Comparison of ENCODE assay signal across 8 mouse cellular contexts in genomic region chr17:56831111-56831816, GRCm38 (mm10). TPM values are rescaled to one million over a fixed set of nuclear protein-coding genes. Genes with fewer than 3 reads are reported as not detected.
DNase-seq lines count a peak whose midpoint lies in the region; ATAC-seq and TF ChIP-seq lines count a peak whose summit lies in the region.

No protein-coding gene starts in this region.

- no peaks in the 10 kb centered on the region for H3K36me3 ChIP-seq in embryonic facial prominence, embryonic 14.5 days (ENCODE audit: control insufficient read depth, insufficient read depth, low read length)
- no peaks in the 10 kb centered on the region for H3K36me3 ChIP-seq in limb, embryonic 14.5 days (ENCODE audit: control insufficient read depth, insufficient read depth, low read length)
- H3K36me3 ChIP-seq in midbrain, postnatal 0 days (ENCODE audit: insufficient read depth, low read length) = no peaks in the 10 kb centered on the region

- ATAC-seq in embryonic facial prominence, embryonic 14.5 days (ENCODE audit: low read depth) = peak; percentile 98
- peak; percentile 98 for ATAC-seq in limb, embryonic 14.5 days (ENCODE audit: low FRiP score, low read depth)
- peak; percentile 99 for ATAC-seq in midbrain, postnatal 0 days (ENCODE audit: low FRiP score)

- no peak for TF ChIP-seq POLR2A in limb, embryonic 14.5 days (IDR thresholded peaks at IDR 0.05; ENCODE audit: borderline replicate concordance, extremely low read depth, insufficient read depth, insufficient read length)

- WGBS in embryonic facial prominence, embryonic 14.5 days = under 1% methylated on average over 27 of the region's 42 CpGs
- WGBS in limb, embryonic 14.5 days = 1% methylated on average over 37 of the region's 42 CpGs
- WGBS in midbrain, postnatal 0 days = 0% methylated on average over 39 of the region's 42 CpGs

- DNase-seq in 3T3-L1 (ENCODE audit: low read depth, low spot score) = peak; percentile 96
- peak; percentile 95 to 98 for DNase-seq in adrenal gland, postnatal 4 days (ENCODE audit: low spot score in 2 of 2)
- peak; percentile 99 for DNase-seq in embryonic facial prominence, embryonic 14.5 days (ENCODE audit: low spot score)
- peak; percentile 97 for DNase-seq in heart, adult 8-10 months (ENCODE audit: low spot score)
- DNase-seq in kidney, adult 9 months = peak; percentile 99
- peak; percentile 98 for DNase-seq in limb, embryonic 14.5 days (ENCODE audit: low spot score)
- peak; percentile 99 for DNase-seq in midbrain, postnatal 0 days (ENCODE audit: low spot score)
- DNase-seq in spleen, postnatal 14 days (ENCODE audit: low spot score in 2 of 2) = peak; percentile 98

- H3K4me2 ChIP-seq in embryonic facial prominence, embryonic 14.5 days (ENCODE audit: low read depth, low read length) = peak overlapping the region; percentile 89
- peak overlapping the region; percentile 91 for H3K4me2 ChIP-seq in limb, embryonic 14.5 days (replicated peaks; ENCODE audit: low read depth, low read length, severe bottlenecking)
- H3K4me2 ChIP-seq in midbrain, postnatal 0 days (ENCODE audit: low read depth, low read length, poor library complexity, severe bottlenecking) = peak overlapping the region; percentile 93

- 0 out of 2 replicates have a peak, but pooled peaks cover 3% of the 10 kb centered on the region for H3K4me1 ChIP-seq in embryonic facial prominence, embryonic 14.5 days (ENCODE audit: control insufficient read depth, insufficient read depth, low read length)
- H3K4me1 ChIP-seq in limb, embryonic 14.5 days (ENCODE audit: control insufficient read depth, insufficient read depth, low read length) = peaks cover 5% of the 10 kb centered on the region; the same call in 1 of the 2 replicates
- H3K4me1 ChIP-seq in midbrain, postnatal 0 days (ENCODE audit: insufficient read depth, low read length) = peaks cover 6% of the 10 kb centered on the region; the same call in 1 of the 2 replicates

- H3K27me3 ChIP-seq in embryonic facial prominence, embryonic 14.5 days (replicated peaks; ENCODE audit: control insufficient read depth, insufficient read depth, low read length) = peaks cover 19% of the 10 kb centered on the region
- H3K27me3 ChIP-seq in limb, embryonic 14.5 days (ENCODE audit: control insufficient read depth, insufficient read depth, low read length) = peaks cover 13% of the 10 kb centered on the region; the same call in 1 of the 2 replicates
- H3K27me3 ChIP-seq in midbrain, postnatal 0 days (ENCODE audit: insufficient read depth, low read length) = peaks cover 12% of the 10 kb centered on the region; the same call in 1 of the 2 replicates

- H3K9ac ChIP-seq in embryonic facial prominence, embryonic 14.5 days (ENCODE audit: low read depth, low read length) = peak overlapping the region; percentile 41; the same call in 1 of the 2 replicates
- H3K9ac ChIP-seq in limb, embryonic 14.5 days (ENCODE audit: low read depth, low read length, severe bottlenecking) = peak overlapping the region; percentile 31
- H3K9ac ChIP-seq in midbrain, postnatal 0 days (replicated peaks; ENCODE audit: low read length, poor library complexity, severe bottlenecking) = no peak overlapping the region

- no peaks in the 10 kb centered on the region for H3K9me3 ChIP-seq in embryonic facial prominence, embryonic 14.5 days (ENCODE audit: control insufficient read depth, low read length)
- no peaks in the 10 kb centered on the region for H3K9me3 ChIP-seq in limb, embryonic 14.5 days (ENCODE audit: control insufficient read depth, low read length)
- no peaks in the 10 kb centered on the region for H3K9me3 ChIP-seq in midbrain, postnatal 0 days (ENCODE audit: low read length)

- H3K27ac ChIP-seq in embryonic facial prominence, embryonic 14.5 days (replicated peaks; ENCODE audit: low read depth, low read length) = no peak overlapping the region
- no peak overlapping the region for H3K27ac ChIP-seq in limb, embryonic 14.5 days (replicated peaks; ENCODE audit: low read depth, low read length)
- no peak overlapping the region for H3K27ac ChIP-seq in midbrain, postnatal 0 days (ENCODE audit: low read depth, low read length)

- H3K4me3 ChIP-seq in embryonic facial prominence, embryonic 14.5 days (ENCODE audit: low read depth, low read length) = peak overlapping the region; percentile 66
- peak overlapping the region; percentile 61 for H3K4me3 ChIP-seq in limb, embryonic 14.5 days (replicated peaks; ENCODE audit: low read length)
- H3K4me3 ChIP-seq in midbrain, postnatal 0 days (ENCODE audit: low read depth, low read length) = peak overlapping the region; percentile 57

- TF ChIP-seq CTCF in midbrain, postnatal 0 days (IDR thresholded peaks at IDR 0.05) = peak; percentile 73

RNA-seq across cellular contexts. Expression of gene Rfx2, which starts 0.5 kb away (rescaled TPM):
- 1 to 10 TPM; 7.4 to 7.6 TPM for total RNA-seq in adrenal gland, postnatal 4 days (2021)
- 3.5 and 5.3 TPM in 2 replicates for polyA plus RNA-seq in embryonic facial prominence, embryonic 14.5 days (2014; fragmentation: Nextera tagmentation; extraction: Ambion mirVana)
- 1 to 10 TPM; 1.6 to 3.5 (median 2.7) TPM for total RNA-seq in heart, adult 8-10 months (2022)
- 8.2 and 12.1 TPM in 2 replicates for polyA plus RNA-seq in limb, embryonic 14.5 days (2012; rRNA removed)
- polyA plus RNA-seq in limb, embryonic 14.5 days (2014; fragmentation: Nextera tagmentation; extraction: Ambion mirVana) = 4.2 and 4.5 TPM in 2 replicates
- 5.1 and 5.7 TPM in 2 replicates for total RNA-seq in midbrain, postnatal 0 days (2014; rRNA removed)
- 2.3 and 3.0 TPM in 2 replicates for polyA plus RNA-seq in midbrain, postnatal 0 days (2015; fragmentation: Nextera tagmentation; extraction: Ambion mirVana)

RNA-seq across cellular contexts. Expression of gene Acsbg2, which starts 43.0 kb away (rescaled TPM):
- total RNA-seq in adrenal gland, postnatal 4 days (2021) = under 1 TPM in 1 of 2 experiments, not detected in 1; 0.25 TPM
- not detected in 2 replicates for polyA plus RNA-seq in embryonic facial prominence, embryonic 14.5 days (2014; fragmentation: Nextera tagmentation; extraction: Ambion mirVana)
- total RNA-seq in heart, adult 8-10 months (2022) = not detected
- polyA plus RNA-seq in limb, embryonic 14.5 days (2012; rRNA removed) = 0.03 TPM in 1 of 2 replicates, not detected in the other
- not detected in 2 replicates for polyA plus RNA-seq in limb, embryonic 14.5 days (2014; fragmentation: Nextera tagmentation; extraction: Ambion mirVana)
- 0.11 TPM in 1 of 2 replicates, not detected in the other for total RNA-seq in midbrain, postnatal 0 days (2014; rRNA removed)
- not detected in 2 replicates for polyA plus RNA-seq in midbrain, postnatal 0 days (2015; fragmentation: Nextera tagmentation; extraction: Ambion mirVana)

RNA-seq across cellular contexts. Expression of gene 1700061G19Rik, which starts 44.0 kb away (rescaled TPM):
- total RNA-seq in adrenal gland, postnatal 4 days (2021) = 1 to 10 TPM; 1.1 to 2.7 TPM
- polyA plus RNA-seq in embryonic facial prominence, embryonic 14.5 days (2014; fragmentation: Nextera tagmentation; extraction: Ambion mirVana) = 0.14 and 0.26 TPM in 2 replicates
- total RNA-seq in heart, adult 8-10 months (2022) = not detected
- polyA plus RNA-seq in limb, embryonic 14.5 days (2012; rRNA removed) = 0.03 and 0.08 TPM in 2 replicates
- polyA plus RNA-seq in limb, embryonic 14.5 days (2014; fragmentation: Nextera tagmentation; extraction: Ambion mirVana) = 0.26 TPM in 2 replicates
- not detected in 2 replicates for total RNA-seq in midbrain, postnatal 0 days (2014; rRNA removed)
- polyA plus RNA-seq in midbrain, postnatal 0 days (2015; fragmentation: Nextera tagmentation; extraction: Ambion mirVana) = 0.45 and 0.72 TPM in 2 replicates
